Mouse (Mus musculus) kidney, adult 2 months (tissue): Measurements from ENCODE around the gene Fthl17a.

ENCODE experiments used
- CTCF ChIP-seq: fragments of 200-500 bp; conservative IDR thresholded peaks from 2 replicates; pipeline ENCODE4 v1.5.1; 2011; ENCODE audit warnings: low read depth, mild to moderate bottlenecking, control low read depth, low read length, moderate library complexity, mixed read lengths; ENCODE audit not compliant: insufficient read depth, insufficient read length
- POLR2A ChIP-seq: fragments of 200-500 bp; IDR thresholded peaks from one replicate; pipeline ENCODE4 v1.6.1; 2011; ENCODE audit warnings: low read depth, low read length, control low read depth

GRCm38 (mm10) chrX:85289846-85290245, 40.4 kb downstream of the Fthl17a start:
- no peak for TF ChIP-seq CTCF
- no peak for TF ChIP-seq POLR2A
